Mouse (Mus musculus) urinary bladder, postnatal 4 days (tissue): ENCODE measurements around the gene Dock4.
A peak's percentile ranks its signal among the peaks of the same experiment; 100 is the strongest.

Experiments used
- DNase-seq, 2 experiments: peaks; one replicate each; pipeline ENCODE4 v3.0.0; 2021 to 2022; ENCODE audit warnings: low spot score in 2 of 2

The Dock4 gene

DNA sequence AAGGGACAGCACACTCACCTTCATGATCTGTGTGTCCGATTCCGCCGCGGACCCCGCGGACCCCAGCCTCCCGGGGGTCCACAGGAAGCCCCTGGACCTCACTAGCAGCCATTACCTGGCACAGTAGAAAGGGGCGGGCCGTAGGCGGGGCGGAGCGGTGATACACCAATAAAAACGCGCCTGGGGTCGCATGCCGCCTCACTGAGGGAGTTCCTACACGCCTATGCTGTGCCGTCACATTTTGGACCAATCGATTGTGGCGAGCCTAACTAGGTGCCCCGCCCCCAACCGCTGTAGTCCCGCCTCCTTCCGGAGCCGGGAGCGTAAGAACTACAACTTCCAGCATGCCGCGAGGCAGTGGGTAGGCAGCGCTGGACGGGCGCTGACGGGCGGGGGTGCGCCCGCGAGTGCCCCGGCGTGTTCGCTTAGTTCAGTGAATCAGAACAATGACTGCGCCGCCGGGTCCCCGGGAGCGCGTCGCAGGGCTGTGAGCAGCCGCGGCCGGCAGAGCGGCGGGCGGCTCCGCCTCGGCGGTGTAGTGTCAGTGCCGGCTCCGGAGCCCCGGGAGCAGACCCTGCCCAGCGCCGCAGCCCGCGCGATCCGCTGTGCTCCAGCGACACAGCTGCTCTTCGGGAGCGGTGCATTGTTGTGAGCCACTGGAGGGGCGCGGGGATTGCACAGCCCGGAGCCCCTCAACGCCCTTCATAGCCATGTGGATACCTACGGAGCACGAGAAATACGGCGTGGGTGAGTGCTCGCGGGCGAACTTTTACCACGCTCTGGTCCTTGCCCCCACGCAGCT, at the start of gene Dock4, which contains the start of gene Zfp277:
Gene Dock4 (plus strand): TSS at position 305 of the 802 bp plus-strand sequence.
Gene Zfp277 (minus strand): TSS at position 255 of the 802 bp plus-strand sequence.
- peak; percentile 98 for DNase-seq

GRCm38 (mm10) chr12:40398916-40399315, 46.8 kb upstream of the Dock4 start:
- no peak for DNase-seq

DNA sequence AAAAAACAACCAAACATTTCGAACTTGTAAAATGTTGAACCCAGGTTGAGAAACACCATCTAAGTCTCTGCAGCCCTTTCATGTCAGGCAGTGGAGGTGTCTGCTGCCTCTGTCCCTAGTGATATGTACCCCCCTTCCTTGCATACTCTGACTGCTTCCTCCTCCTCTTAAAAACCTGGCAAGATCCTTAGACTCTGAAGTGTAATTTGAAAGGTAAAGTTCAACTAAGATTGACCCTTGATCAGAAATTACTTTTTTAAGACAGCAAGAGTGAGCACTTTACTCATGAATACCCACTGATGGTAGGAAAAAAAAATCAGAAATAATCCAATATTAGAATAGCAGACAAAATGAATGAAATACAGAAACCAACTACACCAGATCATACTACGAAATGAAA, 46.4 kb upstream of the Dock4 start:
- no peak for DNase-seq

DNA sequence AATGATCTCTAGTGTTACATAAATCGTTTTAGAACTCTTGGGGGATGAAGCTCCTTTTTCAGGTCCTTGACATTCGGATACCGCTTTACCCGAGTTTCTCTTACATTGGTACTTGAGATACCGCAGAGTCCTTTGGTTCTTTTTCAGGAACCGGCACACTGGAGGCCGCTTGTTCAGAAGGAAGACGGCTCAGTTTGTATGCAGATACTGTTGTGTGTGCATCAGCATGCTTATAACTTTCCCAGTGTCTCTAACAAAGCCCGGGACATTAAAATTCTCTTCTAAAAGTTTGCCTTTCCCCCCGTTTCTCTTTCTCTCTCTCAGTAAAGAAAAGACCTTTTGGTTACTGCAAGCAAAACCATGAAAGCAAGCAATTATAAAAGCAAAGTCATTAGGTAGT, 45.9 kb upstream of the Dock4 start:
- DNase-seq, result no peak

DNA sequence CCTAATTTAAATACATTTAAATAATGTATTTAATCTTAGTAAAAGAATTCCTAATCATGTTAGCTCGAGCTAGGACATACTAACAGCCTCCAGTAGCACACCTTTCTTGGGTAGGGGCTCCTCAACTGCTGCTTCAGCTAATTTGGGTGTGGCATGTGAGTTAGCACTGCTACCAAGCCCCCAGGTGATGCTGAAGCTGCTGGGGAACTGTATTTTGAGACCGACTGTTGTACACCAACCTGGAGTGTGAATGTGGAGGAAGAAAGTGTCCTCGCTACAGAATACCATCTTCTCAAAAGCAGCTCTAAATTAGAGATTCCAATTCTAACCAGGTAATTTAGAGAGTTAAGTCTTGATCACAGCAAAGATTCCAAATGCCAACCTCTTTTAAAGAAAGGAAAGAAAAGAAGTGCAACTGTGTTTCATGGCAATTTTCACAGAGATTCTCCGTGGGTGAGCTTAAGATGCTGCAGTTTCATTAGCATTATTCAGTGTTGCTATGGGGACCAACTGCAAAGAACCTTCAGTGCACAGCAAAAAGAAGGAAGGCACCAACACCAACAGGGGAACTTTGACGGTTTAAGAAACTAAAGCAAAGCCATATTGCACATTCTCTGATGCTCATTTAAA, 31.0 kb upstream of the Dock4 start:
- DNase-seq, result no peak

GRCm38 (mm10) chr12:40415312-40415925, 30.3 kb upstream of the Dock4 start:
- DNase-seq, result no peak

GRCm38 (mm10) chr12:40417257-40417656, 28.5 kb upstream of the Dock4 start:
- DNase-seq, result no peak

GRCm38 (mm10) chr12:40424991-40425390, 20.8 kb upstream of the Dock4 start:
- DNase-seq, result no peak

DNA sequence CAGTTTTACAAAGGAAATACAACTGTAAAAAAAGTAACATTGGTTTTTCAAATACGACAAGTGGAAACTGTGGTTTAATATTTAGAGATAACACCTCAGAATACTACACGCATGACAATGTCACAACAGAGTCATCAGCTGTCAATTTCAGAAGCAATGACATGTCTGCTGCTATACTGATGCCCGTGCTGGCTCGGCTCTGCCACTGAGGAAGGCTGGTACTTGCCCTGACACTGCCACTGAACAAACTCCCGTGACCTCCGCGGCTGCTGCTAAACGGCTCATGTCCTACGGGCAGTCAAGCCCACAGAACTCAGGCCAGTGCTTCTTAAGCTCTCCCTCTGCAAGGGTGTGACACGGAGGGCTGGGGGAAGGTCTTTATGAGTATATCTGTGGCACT, 18.1 kb upstream of the Dock4 start:
- DNase-seq, result no peak

DNA sequence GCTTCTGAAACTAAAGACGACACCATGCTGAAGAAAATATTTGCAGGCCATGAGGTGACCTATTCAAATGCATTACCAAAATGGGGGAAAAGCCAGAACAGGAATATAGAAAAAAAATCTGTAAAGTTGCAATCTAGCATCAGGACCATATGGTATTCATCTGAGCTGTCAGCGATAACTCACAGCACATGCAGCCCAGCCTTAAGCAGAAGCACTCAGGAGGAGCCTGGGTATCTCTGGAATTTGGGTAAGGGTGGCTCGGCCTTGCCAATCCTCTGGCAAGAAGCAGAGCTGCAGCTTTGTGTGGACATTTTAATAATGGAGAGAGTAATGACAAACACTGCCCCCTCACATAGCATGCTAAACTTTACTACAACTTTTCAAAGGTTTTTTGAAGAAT, 15.8 kb upstream of the Dock4 start:
- no peak for DNase-seq

- no peak for DNase-seq
These were observed 14.7 kb upstream of the Dock4 start for GRCm38 (mm10) chr12:40431075-40431474.

DNA sequence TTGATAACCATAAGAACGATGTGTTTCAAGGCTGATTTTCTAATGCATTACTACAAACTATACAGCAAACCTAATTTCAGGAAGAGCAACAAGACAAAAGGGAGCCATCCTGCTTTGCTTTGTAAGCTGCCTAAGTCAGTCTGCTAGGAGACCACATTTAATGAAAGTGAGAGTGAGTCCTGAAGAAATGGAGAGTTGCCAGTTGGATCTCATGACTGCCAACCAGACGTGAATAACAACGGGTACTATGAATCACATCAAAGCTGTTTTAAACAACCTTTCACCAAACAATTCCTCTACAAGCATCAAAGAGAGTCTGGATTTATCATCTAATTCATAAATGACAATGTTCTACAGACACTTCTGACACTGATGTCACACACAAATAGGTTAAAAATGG, 11.7 kb upstream of the Dock4 start:
- no peak for DNase-seq

DNA sequence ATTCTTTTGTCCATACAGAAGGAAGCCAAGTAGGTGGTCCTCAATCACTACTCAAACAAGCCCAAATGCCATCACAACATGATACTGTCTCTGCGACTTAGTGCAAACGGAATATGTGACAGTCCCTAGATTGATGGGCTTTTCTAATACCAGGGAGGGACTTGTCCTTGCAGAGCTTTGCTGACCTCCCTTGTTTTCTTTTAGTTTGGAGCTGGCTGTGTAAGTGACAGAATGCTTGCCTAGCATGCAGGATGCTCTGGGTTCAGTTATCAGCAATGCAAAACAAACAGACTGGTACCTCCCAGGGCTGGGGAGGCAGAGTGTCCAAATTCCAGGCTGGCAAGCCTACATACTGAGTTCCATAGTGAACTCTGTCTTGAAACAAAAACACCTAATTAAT, 7.7 kb upstream of the Dock4 start:
- DNase-seq, result no peak

GRCm38 (mm10) chr12:40445206-40445605, 546 bp upstream of the Dock4 start:
- no peak for DNase-seq

DNA sequence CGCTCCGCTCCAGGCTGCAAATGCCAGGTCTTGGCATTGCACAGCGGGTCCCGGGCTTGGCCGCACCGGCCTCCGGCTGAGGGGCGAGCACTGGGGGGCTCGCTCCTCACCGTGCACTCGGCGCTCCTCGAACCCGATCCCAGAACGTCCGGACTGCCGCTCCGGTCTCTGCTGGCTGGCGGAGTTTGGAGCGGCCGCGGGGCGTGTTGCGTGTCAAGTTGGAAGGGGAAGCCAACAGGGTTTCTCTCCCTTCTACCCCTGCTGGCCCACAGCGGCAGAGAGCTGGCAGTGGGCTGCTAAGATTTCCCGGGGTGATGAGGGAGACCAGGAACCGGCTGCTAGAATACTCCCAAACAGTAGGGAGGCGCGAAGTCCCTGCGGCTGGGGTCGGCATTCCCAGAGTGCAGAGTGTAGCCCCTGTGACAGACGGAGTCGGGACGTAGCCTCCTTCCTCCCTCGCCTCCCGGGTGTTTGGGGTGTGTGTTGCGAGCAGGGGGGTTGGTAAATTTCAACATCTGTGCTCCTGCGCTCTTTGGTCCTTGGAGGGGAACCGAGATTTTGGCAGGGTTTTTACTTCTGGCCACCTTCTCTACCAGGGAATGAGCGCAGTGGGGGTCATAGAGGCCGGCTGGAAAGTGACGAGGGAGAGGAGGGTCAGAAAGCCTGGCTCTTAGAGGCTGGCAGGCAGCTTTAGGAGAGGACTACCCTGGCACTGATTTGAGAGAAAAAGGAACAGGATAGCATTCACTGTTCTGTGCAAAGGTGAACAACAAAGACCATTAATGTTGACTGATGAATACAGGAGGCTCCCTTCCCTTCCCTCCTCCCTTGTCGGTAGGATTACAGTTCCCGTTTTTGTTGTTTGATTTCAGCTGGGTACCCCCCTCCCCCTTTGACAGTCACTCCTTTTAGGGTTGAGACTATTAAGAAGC, 964 bp downstream of the Dock4 start:
- DNase-seq, result peak in 1 of 2 experiments; percentile 35

DNA sequence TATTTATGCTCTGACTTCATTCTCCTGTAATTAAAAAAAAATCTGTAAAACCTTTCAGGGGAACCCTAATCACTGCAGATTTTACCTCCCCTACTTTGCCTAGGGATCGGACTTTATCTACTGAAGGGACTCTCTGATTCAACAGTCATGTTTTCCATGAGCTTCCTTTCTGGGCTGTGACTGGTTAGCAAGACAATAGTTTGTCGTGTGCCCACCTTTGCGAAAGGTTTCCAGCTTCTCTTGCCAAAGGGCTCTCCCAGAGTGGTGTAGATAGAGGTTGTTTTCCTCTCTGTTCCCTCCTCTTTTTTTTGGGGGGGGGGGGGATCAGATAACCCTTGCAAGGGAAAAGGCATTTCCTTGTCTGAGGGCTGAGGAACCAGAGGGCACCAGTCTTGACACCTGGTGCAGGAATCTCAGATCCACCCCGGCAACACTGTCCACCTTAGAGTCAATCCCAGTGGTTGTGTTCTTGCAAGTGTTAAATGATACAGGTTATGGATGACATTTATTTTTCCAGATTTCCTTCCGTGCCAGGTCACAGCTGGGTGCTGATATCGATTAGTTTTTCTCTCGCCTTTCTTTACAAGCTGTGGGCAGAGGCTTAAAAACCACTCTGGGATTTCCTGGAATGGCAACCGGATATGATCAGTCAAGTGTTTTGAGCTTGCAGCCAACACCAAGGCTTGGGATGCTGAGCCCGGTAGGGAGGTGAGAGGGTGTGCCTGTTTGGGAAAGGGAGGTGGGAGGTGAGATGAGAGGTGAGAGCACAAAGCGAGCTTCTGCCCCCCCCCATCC, 2.0 kb downstream of the Dock4 start:
- DNase-seq, result no peak

DNA sequence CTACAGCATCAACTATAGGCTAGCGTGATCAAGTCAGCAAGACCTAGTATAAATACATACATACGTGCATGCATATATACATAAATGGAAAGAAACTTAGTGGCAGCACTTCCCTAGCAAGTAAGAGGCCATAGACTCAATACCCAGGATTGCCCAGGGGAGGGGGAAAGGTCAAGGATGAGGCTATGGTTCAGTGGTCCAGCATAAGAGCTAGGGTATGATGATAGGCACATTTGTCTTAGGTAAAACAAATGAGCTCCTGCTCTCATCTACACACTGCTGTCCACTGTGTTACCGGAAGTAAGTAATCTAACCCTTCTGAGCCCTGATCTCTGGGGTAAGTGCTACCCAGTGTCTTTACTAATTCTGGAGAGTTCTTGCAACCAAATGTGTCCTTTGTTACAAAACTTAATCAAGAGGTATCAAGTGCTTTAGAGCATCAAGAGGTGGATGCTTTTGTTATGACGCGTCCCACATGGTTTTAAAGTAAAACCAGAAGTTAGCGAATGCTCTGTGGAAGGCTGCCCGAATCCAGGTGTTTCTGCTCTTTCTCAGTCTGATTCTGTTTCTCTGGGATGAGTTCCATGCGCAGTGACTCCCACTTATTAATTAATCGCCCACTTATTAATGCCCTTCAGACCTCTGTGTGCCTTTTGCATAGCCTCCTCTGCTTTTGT, 3.5 kb downstream of the Dock4 start:
- no peak for DNase-seq

- DNase-seq, result no peak
These were observed 10.8 kb downstream of the Dock4 start for GRCm38 (mm10) chr12:40456517-40456916.

GRCm38 (mm10) chr12:40458977-40459376, 13.2 kb downstream of the Dock4 start:
- no peak for DNase-seq

- no peak for DNase-seq
These were observed 14.0 kb downstream of the Dock4 start for GRCm38 (mm10) chr12:40459673-40460265.
